Mouse (Mus musculus): ENCODE results near the gene Manbal.
"Not testable (repeated sequence)": the region's sequence is repeated elsewhere in the genome, so short reads cannot be mapped to it uniquely, and the experiment has no call there.

Gene Manbal

DNA sequence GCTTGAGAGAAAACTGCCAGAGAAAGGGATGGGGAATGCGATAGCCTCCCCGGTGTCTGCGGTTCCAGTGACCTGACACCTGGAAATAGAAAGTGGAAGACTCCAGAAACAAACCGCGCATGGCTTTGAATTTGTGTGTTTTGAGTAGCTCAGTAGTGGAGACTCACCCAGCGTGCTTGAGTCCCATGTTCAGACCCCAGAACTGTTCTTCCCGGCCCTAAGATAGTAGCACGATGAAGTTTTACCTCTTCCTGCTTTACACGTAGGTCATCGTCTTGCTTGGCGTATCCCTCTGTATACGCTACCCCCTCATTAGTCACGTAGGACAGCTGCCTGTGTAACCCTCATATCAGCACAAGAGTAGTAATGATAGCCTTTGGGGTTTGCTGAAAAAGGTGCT lies 597 bp downstream of the Manbal start:
- DNase-seq (ENCODE audit: low spot score) = no peak

DNA sequence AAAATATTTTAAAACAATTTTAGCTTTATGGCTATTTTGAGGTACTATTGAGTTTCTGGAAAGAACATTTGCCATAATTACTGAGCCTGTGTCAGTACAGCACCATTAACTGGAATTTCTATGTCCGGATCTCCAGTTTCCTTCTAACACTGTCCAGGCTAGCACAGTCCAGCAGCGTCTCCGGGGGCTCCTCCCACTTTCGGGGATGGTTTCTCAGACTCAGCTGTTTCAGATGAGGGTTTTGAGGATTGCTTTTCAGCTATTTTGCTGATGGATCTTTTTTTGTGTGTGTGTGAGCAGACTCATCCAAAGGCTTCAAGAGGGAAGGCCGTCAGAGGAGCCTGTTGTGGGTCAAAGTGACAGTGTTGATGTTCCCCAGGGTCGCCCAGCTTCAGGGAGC lies 4.3 kb downstream of the Manbal start:
- peak; percentile 48 for DNase-seq (ENCODE audit: low spot score)

DNA sequence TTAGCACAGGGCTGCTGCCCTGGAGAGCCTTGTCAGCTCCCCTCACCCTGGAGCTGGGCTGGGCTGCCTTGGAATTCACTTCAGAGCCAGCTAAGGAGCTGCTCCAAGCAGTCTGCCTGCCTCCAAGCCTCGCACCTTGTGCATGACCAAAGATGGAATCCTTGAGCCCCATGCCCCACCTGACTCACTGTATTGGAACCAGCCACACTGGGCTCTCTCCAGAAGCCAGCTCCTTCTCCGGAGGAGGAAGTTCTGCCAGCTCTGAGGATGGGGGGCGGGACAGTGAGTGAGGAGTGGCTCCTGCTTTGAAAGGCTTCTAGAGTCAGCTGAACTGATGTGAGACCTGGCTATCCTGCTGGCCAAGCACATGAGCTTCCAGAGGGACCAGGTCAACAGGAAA lies 6.3 kb downstream of the Manbal start:
- no peak for DNase-seq (ENCODE audit: low spot score)

DNA sequence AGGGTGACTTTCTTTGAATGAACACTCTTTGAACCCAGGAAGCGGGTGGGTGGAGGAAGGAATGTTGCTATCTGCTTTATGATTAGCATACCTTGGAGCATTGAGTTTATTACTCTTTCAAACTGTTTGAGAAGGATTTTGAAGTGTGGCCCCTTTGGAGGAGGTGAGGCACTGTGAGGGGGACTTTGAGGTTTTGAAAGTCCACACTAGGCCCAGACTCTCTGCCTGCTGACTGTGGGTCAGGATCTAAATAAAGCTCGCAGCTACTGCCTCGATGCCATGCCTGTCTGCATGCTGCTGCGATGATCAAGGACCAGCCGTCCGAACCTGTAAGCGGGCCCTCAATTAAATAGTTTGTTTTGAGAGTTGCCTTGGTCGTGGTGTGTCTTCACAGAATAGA lies 7.7 kb downstream of the Manbal start:
- no peak for DNase-seq (ENCODE audit: low spot score)

DNA sequence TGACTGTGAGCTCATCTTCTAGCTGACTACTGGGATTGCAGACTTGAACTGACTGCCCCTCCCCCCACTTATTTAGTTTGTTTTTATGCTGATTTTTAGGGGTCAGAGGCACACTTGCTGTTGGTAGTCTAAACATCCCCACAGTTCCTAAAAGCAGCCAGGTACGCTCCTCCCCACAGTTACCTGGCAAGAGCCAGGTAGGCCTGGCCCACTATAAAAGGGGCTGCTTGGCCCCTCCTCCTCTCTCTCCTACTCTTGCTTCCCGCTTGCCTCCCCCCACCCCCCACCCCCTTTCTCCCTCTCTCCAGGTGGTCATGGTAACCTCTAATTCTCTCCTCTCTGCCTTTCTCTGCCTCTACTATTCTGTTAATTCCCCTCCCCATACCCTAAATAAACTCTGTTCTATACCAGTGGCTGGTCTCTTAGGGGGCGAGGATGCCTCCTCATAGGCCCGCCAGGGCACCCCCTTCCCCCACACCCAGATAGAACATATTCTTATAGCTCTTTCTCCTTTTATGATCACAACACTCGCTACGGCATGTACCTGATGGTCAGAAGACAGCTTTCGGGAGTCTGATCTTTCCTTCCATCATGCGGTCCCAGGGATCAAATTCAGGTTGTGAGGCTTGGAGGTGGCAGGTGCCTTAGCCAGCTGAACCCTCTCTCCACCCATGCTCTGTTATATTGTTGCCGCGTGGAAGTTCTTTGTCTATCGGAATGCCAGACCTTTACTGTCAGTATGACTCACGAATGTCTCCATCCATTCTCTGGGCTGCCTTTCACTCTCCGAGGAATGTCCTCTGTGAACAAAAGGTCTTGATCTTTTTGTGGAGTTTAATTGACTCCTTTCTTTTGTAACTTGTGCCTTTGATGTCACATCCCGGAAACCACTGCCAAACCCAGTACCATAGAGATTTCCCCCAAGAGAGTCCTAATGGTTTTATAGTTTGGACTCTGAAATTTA lies 8.7 kb downstream of the Manbal start:
- no peak for DNase-seq (ENCODE audit: low spot score)

DNA sequence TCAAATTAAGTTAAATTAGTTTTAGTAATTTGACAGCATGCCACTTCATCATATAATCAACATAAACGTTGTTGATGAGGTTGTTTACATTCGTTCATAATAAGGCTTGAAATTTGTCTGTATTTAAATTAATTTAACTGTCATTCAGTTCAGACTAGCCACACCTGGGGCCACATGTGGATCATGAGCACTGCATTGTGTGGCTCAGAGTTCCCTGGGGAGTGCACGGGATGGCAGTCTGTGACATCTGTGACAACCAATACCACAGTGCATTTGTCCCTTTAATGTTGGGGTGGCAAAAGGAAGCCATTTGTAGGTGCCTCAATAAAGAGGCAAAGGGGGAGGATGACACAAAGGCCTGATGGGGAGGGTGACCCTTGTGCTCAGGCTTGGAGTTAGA lies 9.6 kb downstream of the Manbal start:
- no peak for DNase-seq (ENCODE audit: low spot score)

DNA sequence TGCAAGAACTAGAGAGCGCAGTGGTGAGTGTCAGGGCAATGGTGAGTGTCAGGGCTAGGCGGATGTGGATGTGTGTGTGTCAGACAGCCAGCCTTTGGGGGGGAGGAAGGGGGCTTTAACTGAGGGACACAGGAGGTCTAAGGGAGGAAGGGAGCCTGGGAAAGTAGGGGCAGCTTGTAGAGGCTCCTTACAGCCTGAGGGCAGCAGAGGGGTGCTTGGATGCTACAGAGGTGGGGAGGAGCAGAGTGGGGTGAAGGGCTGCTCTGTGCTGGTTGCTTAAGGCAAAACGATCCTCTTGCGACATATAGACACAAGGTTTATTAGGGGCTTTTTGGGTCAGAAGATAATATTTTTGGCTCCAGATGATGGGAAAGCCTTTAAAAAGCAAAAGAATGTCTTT lies 17.4 kb downstream of the Manbal start:
- DNase-seq (ENCODE audit: low spot score) = no peak

DNA sequence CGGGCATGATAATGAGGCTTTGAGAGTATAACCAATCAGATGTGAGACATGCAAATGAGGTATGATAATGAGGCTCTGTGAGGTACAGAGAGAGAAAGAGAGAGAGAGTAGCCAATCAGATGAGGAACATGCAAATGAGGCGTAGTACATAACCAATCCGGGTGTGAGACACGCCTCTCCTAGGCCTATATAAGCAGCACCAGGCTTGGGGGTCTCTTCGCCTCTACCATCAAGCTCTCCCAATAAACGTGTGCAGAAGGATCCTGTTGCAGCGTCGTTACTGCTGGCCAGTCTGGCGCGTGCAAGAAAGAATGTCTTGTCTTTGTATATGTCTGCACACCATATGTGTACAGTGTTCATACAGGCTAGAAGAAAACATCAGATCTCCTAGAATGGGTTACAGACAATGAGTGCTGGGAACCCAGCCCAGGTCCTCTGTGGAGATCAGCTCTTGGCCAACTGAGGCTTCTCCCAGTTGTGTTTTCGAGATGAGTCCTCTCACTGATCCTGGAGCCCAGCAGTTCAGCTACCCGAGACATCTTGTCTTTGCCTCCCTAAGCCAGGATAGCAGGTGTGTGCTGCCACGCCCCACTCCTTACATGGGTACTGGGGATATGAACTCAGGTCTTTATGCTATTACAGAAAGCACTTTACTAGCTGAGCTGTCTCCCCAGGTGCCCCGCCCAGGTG lies 21.7 kb downstream of the Manbal start:
- not testable (repeated sequence) for DNase-seq (ENCODE audit: low spot score)

DNA sequence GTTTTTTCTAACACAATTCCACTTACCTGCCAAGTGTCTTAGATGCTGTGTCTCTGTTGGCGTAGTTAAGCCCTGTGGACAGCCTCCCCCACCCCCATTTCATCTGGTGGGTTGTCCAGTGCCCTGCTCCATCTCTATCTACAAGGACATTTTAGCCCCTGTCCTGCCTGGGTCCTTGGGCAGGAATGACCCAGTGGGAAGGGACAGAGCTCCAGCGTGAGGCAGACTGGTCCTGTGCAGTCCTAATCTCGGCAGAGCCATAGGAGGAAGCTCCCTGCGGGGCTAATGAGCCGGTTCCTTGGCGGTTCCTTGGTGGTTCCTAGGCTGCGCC lies 22.2 kb downstream of the Manbal start:
- DNase-seq (ENCODE audit: low spot score) = no peak

DNA sequence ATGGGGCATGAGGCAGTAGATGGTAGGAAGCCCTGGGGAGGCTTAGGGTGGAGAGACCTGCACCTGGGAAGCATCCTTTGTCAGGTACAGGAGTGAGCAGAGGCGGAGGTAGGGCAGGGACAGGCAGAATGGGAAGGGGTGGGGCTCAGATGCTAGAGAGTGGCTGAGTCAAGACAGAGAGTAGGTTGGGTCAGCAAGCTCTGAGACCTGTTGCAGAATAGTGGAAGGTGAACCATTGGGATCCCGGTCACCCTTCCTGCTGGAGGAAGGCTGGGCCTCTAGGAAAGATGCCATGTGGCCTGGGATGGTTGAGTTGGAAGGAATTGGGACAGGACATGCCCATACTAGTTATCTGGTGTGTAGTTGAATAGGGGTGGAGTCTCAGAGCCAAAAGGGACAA lies 24.9 kb downstream of the Manbal start:
- DNase-seq (ENCODE audit: low spot score) = no peak

DNA sequence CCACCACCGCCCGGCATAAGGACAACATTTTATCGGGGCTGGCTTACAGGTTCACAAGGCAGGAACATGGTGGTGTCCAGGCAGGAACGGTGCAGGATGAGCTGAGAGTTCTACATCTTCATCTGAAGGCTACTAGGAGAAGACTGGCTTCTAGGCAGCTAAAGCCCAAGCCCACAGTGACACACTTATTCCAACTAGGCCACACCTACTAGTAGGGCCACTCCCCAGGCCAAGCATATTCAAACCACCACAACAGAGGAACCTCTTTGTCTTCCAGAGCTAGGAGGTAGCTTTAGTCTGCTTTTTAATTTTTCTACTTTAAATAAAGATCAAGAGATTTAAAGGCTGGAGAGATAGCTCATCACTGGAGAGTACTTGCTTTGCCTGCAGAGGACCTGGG lies 26.2 kb downstream of the Manbal start:
- no peak for DNase-seq (ENCODE audit: low spot score)

DNA sequence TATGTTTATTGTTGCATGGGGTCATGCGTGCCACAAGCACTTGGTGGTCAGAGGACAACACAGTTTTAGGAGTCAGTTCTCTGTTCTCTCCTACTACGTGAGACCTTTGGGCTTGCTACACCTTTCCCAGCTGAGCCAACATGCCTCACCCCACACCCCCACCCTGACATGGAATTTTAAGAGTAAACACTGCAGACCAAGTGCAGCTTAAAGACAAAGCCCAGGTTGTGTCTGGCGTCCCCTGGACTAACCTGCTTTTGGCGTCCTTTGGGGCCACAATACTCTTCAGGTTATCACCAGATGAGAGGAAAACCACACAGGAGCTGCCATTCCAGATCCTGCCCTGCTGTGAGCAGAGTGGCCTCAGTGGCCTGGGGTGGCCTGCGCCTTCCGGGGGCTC lies 27.5 kb downstream of the Manbal start:
- DNase-seq (ENCODE audit: low spot score) = peak; percentile 74

DNA sequence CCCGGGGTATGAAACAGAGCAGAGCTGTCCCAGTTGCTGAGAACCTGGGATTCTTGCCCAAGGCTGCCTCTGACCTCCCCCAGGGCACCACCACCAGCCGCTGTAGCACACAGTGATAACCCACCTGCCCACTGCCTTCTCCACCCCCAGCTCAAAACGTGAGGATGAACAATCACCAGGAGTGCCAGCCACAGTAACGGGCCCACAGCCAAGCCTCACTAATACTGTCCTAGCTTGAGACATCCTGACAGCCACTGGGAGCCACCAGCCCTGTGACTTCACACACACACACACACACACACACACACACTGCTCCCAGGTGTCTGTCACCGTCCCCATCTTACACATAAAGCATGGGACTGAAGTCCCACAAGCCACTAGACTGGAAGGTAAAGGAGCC lies 28.0 kb downstream of the Manbal start:
- DNase-seq (ENCODE audit: low spot score) = no peak

DNA sequence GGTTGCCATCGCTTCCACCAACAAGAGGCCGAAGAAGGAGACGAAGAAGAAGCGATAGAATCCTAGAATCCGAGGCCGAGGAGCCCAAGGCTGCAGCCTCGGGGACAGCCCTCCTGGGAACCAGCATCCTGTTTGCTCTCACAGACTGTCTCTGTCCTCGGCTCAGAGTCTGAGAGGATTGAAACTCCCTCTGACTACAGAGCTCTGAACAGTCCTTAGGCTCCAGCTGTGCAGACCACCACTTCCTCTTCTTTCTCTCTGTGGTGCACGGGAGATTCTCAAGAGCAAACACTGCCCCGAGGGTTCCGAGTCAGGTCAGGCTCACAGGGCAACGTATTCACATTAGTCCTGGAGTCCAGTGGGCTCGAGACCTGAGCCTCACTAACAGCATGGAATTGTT lies 28.6 kb downstream of the Manbal start:
- DNase-seq (ENCODE audit: low spot score) = no peak

DNA sequence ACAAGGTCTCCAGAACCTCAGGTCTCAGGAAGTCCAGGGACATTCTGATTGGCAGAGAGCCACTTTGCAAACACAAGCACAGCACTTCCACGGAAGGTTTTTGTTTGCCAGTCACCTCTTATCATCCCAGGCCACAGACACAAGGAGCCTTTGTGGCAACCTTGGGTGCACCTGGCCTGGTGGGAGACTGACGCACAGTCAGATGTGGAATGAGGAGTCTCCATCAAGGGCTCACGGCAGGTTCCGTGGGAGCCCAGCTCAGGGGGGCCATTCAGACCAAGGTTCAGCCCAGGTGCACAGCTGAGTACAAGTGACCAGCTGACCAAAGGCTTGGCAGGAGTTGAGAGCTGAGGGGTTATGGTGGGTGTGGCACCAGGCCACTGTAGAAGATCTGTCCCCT lies 30.0 kb downstream of the Manbal start:
- DNase-seq (ENCODE audit: low spot score) = no peak

DNA sequence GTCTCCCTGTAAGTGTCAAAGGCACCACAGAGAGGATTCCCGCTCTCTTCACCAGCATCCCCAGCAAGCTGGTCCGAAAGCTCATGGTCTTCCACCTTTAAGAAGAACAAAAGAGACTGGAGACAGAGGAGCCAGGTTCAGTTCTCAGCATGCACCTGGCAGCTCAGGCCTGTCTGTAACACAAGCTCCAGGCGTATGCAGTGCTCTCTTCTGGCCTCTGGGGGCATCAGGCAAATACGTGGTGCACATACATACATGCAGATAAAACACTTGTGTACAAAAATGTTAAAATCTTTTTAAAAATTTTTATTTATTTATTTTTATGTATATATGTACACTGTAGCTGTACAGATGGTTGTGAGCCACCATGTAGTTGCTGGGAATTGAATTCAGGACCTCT lies 31.1 kb downstream of the Manbal start:
- no peak for DNase-seq (ENCODE audit: low spot score)

DNA sequence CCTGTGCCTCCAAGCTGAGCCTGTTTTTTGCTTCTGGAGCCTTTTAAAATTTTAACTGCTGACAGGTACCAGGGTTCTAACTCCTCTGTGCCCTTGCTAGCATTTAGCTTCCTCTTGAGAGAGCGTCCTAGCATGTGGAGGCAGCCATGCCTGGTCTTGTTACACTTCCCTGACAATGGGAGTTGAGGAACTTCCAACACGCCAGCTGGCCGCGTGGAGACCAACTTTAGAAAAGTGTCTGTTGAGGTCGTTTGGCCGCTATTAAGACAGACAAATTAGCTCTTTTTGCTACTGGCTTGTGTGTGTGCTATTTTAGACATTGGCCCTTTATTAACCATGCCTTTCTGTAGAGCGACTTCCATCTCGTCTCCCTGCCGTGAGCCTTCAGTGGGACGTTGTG lies 32.4 kb downstream of the Manbal start:
- DNase-seq (ENCODE audit: low spot score) = no peak

DNA sequence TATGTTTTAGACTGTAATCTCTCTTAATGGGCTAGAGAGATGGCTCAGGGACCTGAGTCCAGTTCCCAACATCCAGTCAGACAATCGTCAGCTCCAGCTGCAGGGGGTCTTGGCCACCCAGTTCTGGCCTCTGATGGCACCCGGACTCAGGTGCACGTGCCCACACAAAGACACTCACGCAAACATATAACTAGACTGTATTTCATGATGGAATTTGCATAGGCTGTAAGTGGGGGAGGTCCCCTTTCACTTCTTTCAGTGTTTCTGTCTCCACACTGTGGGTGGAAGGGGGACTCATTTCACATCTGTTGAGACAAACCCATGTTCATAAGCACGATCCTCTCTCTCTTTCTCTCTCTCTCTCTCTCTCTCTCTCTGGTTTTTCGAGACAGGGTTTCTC lies 33.1 kb downstream of the Manbal start:
- DNase-seq (ENCODE audit: low spot score) = no peak

DNA sequence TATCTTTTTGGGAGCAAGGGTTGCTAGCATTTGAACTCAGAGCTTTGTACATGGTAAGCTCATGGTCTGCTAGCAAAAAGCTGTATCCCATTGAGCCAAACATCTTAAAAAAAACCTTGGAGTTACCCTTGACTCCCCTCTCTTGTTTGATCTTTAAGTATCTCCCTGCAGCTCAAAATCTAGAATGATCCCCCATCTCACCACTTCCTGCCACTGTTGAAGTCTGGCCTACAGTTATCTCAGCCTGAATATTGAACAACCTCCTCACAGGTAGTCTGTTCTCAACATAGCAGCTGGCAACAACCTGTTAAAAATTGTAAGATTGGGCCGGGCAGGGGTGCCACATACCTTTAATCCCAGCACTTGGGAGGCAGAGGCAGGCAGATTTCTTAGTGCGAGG lies 33.9 kb downstream of the Manbal start:
- no peak for DNase-seq (ENCODE audit: low spot score)

DNA sequence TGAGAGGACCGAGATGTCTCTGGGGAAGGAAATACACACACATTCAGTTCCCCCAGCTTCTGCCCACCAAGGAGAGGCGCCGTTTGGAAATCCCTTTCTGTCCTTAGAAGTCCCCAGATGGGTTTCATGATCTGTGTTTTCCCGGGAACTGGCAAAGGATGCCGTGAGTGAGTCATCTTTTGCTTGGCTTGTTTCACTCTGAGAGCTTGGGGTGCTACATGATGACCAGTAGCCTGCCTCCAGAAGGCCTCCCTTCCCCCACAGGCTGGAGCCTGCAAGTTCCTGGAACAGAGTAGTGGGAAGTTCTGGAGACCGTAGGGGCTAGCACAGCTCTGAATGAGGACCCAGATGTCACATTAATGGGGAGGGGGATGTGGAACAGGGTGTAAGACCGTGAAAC lies 40.2 kb downstream of the Manbal start:
- DNase-seq (ENCODE audit: low spot score) = no peak

DNA sequence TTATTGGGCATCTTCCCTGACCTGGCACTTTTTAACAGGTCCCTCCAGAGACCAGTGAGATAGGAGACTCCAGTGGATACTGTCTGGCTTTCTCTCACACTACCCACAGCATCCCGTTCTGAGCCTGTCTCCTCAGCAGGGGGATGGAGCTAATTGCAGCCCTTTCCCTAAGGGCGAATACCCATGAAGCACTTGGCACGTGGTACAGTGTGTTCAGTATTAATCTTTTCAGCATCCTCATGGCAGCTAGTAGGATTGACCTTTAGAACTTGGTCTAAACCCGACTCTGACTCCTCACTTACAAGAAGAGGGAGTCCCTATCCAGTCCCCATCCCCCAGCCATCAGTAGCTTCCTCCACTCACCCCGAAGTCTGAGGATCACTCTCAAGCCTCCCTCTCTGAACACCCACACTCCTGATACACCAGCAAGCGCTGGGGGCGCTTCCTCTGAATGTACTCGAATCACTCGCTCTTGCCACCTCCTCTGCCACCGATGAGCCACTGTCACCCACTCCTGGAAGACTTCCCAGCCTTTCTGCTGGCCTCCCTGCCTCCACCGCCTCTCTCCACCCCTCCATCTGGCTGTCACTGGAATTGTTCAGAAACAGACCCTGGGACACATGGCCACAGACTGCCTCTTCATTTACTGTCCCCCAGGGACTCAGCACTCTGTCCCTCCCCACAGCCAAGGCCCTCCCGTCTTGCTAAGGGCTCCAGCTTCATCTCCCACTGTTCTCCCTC lies 42.6 kb downstream of the Manbal start:
- DNase-seq (ENCODE audit: low spot score) = no peak

DNA sequence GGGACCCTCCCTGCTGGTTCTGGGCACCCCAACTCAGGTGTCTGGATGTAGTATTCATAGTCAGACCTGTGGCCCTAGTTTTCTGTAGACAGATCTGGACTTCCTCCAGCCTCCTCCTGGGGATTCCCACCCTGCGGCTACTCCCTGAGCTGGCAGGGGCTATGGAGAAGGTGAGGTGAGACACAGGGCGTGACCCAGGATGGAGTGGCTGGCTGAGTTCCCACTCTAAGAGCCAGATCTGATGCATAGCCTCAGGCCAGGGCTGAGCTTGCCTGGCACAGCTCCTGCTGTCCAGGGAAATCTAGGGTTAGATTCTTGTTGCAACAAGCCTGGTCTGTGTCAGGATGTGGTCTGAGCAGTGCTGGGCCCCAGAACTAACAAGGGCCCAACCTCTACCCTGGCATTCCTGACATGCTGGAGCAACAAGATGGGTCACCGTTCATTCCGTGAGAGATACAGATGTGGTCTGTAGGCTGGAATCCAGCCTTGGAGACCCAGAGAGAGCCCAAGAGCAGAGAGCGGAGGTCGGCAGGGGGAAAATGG lies 43.8 kb downstream of the Manbal start:
- no peak for DNase-seq (ENCODE audit: low spot score)

DNA sequence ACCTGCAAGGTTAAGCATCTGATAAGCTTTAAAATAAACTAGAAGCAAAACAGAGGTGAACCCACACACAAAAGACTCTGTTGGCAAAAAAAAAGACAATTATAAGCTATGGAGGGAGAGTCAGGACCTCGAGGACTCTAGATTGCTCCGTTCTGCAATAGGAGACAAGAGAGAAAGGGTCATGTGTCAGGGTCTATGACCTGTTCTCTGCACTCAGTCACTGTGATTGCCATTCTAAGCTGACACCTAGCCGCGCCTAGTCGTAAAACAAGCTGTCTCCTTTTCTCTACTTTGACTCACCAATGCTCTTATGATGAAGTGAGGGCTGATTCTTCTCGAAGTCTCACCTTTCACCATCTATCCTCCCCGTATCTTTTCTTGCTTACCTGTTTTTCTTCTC lies 45.1 kb downstream of the Manbal start:
- no peak for DNase-seq (ENCODE audit: low spot score)

Measured in yolk sac, embryonic 10.5 days (tissue).